Mouse (Mus musculus) MEL (cell line): ENCODE data around the gene Eif4ebp2. TPM values are rescaled to one million over a fixed set of nuclear protein-coding genes. Genes with fewer than 3 reads are reported as not detected.
A peak's percentile ranks its signal among the peaks of the same experiment; 100 is the strongest.

Source experiments
- DNase-seq: peaks from one replicate; pipeline ENCODE4 v3.0.0; 2011; ENCODE audit warnings: low read depth, low spot score
- H3K27ac ChIP-seq: 2 replicates; pipeline ENCODE4 v1.5.1; 2012; ENCODE audit warnings: low read depth, mild to moderate bottlenecking, control low read depth, low read length, moderate library complexity; ENCODE audit not compliant: control insufficient read depth
- H3K27me3 ChIP-seq, 2 experiments: fragments of 150-350 bp in 1 of 2; sonication (generic) in 1 of 2; 2 replicates each; pipeline ENCODE4 v1.6.1; 2012; ENCODE audit warnings: low read length in 2 of 2, mild to moderate bottlenecking in 2 of 2, improper control_type of control experiment in 1 of 2, moderate library complexity in 1 of 2; ENCODE audit not compliant: insufficient read depth in 2 of 2, control insufficient read depth in 1 of 2
- H3K36me3 ChIP-seq, 2 experiments: 2 replicates each; pipeline ENCODE4 v1.6.1; 2012 to 2014; ENCODE audit warnings: low read length in 2 of 2, improper control_type of control experiment in 1 of 2, inconsistent platforms in 1 of 2, mild to moderate bottlenecking in 1 of 2; ENCODE audit not compliant: insufficient read depth in 2 of 2, control insufficient read depth in 1 of 2
- H3K4me1 ChIP-seq, 2 experiments: fragments of 150-350 bp in 1 of 2; sonication (generic) in 1 of 2; 2 replicates each; pipeline ENCODE4 v1.6.1; 2012; ENCODE audit warnings: low read length in 2 of 2, improper control_type of control experiment in 1 of 2, mild to moderate bottlenecking in 1 of 2; ENCODE audit not compliant: insufficient read depth in 2 of 2, control insufficient read depth in 1 of 2
- H3K4me3 ChIP-seq, 2 experiments: fragments of 150-350 bp in 1 of 2; sonication (generic) in 1 of 2; 2 replicates each; pipeline ENCODE4 v1.5.1; 2012; ENCODE audit warnings: low read depth in 2 of 2, low read length in 2 of 2, mild to moderate bottlenecking in 2 of 2, moderate library complexity in 2 of 2, control low read depth in 1 of 2, improper control_type of control experiment in 1 of 2; ENCODE audit not compliant: control insufficient read depth in 1 of 2, insufficient read depth in 1 of 2
- H3K79me2 ChIP-seq: 2 replicates; pipeline ENCODE4 v1.6.1; 2012; ENCODE audit warnings: mild to moderate bottlenecking, low read length, moderate library complexity; ENCODE audit not compliant: control insufficient read depth, poor library complexity, insufficient read depth
- H3K9ac ChIP-seq: 2 replicates; pipeline ENCODE4 v1.6.1; 2012; ENCODE audit warnings: low read depth, mild to moderate bottlenecking, control low read depth, low read length, moderate library complexity; ENCODE audit not compliant: control insufficient read depth, poor library complexity, severe bottlenecking
- H3K9me3 ChIP-seq: fragments of 150-350 bp; sonication (generic); replicated peaks from 2 replicates; pipeline ENCODE4 v1.6.1; 2012; ENCODE audit warnings: mild to moderate bottlenecking, low read length, improper control_type of control experiment, moderate library complexity; ENCODE audit not compliant: insufficient read depth
- BHLHE40 ChIP-seq: IDR thresholded peaks from 2 replicates; pipeline ENCODE4 v1.6.1; 2012; ENCODE audit warnings: low read depth, mild to moderate bottlenecking, inconsistent platforms, low read length, improper control_type of control experiment, borderline replicate concordance
- CHD1 ChIP-seq: IDR thresholded peaks from 2 replicates; pipeline ENCODE4 v1.6.1; 2012; ENCODE audit warnings: low read depth, mild to moderate bottlenecking, inconsistent platforms, low read length, improper control_type of control experiment
- CHD2 ChIP-seq: IDR thresholded peaks from 2 replicates; pipeline ENCODE4 v1.6.1; 2011; ENCODE audit warnings: low read length, improper control_type of control experiment
- CTCF ChIP-seq, 3 experiments: IDR thresholded peaks in 2 of 3; conservative IDR thresholded peaks in 1 of 3; 2 replicates each; pipeline ENCODE4 v1.5.1; 2011 to 2012; ENCODE audit warnings: low read length in 3 of 3, low read depth in 2 of 3, mild to moderate bottlenecking in 2 of 3, improper control_type of control experiment in 1 of 3, inconsistent platforms in 1 of 3, mixed read lengths in 1 of 3, moderate library complexity in 1 of 3; ENCODE audit not compliant: control insufficient read depth in 1 of 3, insufficient read depth in 1 of 3, poor library complexity in 1 of 3, severe bottlenecking in 1 of 3
- E2F4 ChIP-seq: IDR thresholded peaks from 2 replicates; pipeline ENCODE4 v1.6.1; 2011; ENCODE audit warnings: low read depth, low read length, improper control_type of control experiment, borderline replicate concordance
- ELF1 ChIP-seq: IDR thresholded peaks from 2 replicates; pipeline ENCODE4 v1.6.1; 2014; ENCODE audit warnings: low read depth, mild to moderate bottlenecking, inconsistent platforms, low read length, improper control_type of control experiment, moderate library complexity
- EP300 ChIP-seq, 2 experiments: IDR thresholded peaks; 2 replicates each; pipeline ENCODE4 v1.6.1; 2011; ENCODE audit warnings: improper control_type of control experiment in 2 of 2, low read length in 2 of 2, low read depth in 1 of 2, mild to moderate bottlenecking in 1 of 2
- HCFC1 ChIP-seq: IDR thresholded peaks from 2 replicates; pipeline ENCODE4 v1.6.1; 2012; ENCODE audit warnings: low read depth, mild to moderate bottlenecking, inconsistent platforms, low read length, improper control_type of control experiment, moderate library complexity
- KAT2A ChIP-seq: conservative IDR thresholded peaks from 2 replicates; pipeline ENCODE4 v1.6.1; 2012; ENCODE audit warnings: low read depth, low read length, improper control_type of control experiment, inconsistent platforms
- MAFK ChIP-seq: IDR thresholded peaks from 2 replicates; pipeline ENCODE4 v1.6.1; 2011; ENCODE audit warnings: low read depth, mild to moderate bottlenecking, low read length, improper control_type of control experiment, borderline replicate concordance
- MYB ChIP-seq: IDR thresholded peaks from 2 replicates; pipeline ENCODE4 v1.6.1; 2011; ENCODE audit warnings: mild to moderate bottlenecking, low read depth, low read length, improper control_type of control experiment
- NRF1 ChIP-seq: IDR thresholded peaks from 2 replicates; pipeline ENCODE4 v1.6.1; 2014; ENCODE audit warnings: low read depth, mild to moderate bottlenecking, inconsistent platforms, low read length, improper control_type of control experiment, moderate library complexity; ENCODE audit not compliant: poor library complexity, insufficient read depth, severe bottlenecking
- POLR2AphosphoS2 ChIP-seq: IDR thresholded peaks from 2 replicates; pipeline ENCODE4 v1.6.1; 2011; ENCODE audit warnings: low read length, improper control_type of control experiment
- POLR2AphosphoS5 ChIP-seq: IDR thresholded peaks from 2 replicates; pipeline ENCODE4 v1.6.1; 2012; ENCODE audit warnings: low read depth, borderline replicate concordance, mild to moderate bottlenecking, inconsistent platforms, low read length, moderate library complexity, mixed read lengths
- RCOR1 ChIP-seq: IDR thresholded peaks from 2 replicates; pipeline ENCODE4 v1.6.1; 2012; ENCODE audit warnings: low read depth, mild to moderate bottlenecking, inconsistent platforms, low read length, improper control_type of control experiment
- SMC3 ChIP-seq: IDR thresholded peaks from 2 replicates; pipeline ENCODE4 v1.6.1; 2011; ENCODE audit warnings: low read depth, low read length, improper control_type of control experiment
- TAL1 ChIP-seq: IDR thresholded peaks from 2 replicates; pipeline ENCODE4 v1.6.1; 2012; ENCODE audit warnings: mild to moderate bottlenecking, inconsistent platforms, low read length, moderate library complexity, mixed read lengths
- UBTF ChIP-seq: IDR thresholded peaks from 2 replicates; pipeline ENCODE4 v1.6.1; 2012; ENCODE audit warnings: low read depth, mild to moderate bottlenecking, inconsistent platforms, low read length, improper control_type of control experiment, moderate library complexity, borderline replicate concordance; ENCODE audit not compliant: insufficient read depth
- ZMIZ1 ChIP-seq: IDR thresholded peaks from 2 replicates; pipeline ENCODE4 v1.6.1; 2012; ENCODE audit warnings: low read depth, mild to moderate bottlenecking, inconsistent platforms, low read length, improper control_type of control experiment, moderate library complexity
- polyA plus RNA-seq, 2 experiments: library from polyadenylated mRNA; stranded (reverse) in 1 of 2; unstranded in 1 of 2; fragments of >175 nt in 1 of 2; fragments of >200 nt in 1 of 2; gene quantifications; 2 replicates each; pipeline versions ENCODE4 v1.2.1 to v1.2.4; 2012; ENCODE audit warnings: low replicate concordance in 2 of 2, low read depth in 1 of 2; ENCODE audit not compliant: insufficient read length in 2 of 2, insufficient read depth in 1 of 2, missing spikeins in 1 of 2
- total RNA-seq: library from RNA; depleted of rRNA; stranded (reverse); fragments of 300-350 nt; gene quantifications from 2 replicates; pipeline ENCODE4 v1.2.3, GENCODE M21; 2012

The Eif4ebp2 gene
- total and polyA plus RNA-seq, 3 experiments = 17.1 to 186 (median 52.9) TPM

DNA sequence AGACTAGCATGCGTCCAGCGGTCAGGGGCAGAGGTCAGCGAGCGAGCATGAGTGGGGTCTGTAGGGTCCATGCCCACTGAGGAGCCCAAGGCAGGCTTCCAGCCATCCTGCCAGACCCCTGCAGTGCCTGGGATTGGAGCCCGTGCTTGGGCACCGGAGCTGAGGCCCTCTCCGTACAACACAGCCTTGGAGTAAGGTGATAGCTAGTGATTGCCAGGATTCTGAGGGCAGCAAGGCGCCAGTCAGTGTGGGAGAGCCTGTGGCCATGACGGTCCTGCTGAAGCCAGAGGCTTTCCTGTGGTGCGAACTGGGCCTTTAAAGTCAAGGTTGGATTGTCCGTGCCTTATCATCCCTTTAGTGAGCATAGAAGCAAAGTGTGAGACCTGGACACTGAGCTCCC lies 32.3 kb upstream of the Eif4ebp2 start:
- no peak for DNase-seq
- H3K4me1 ChIP-seq = no peaks in the 10 kb centered on the region
- H3K79me2 ChIP-seq = no peaks in the 10 kb centered on the region
- no peaks in the 10 kb centered on the region for H3K9me3 ChIP-seq
- no peaks in the 10 kb centered on the region for H3K36me3 ChIP-seq
- TF ChIP-seq MYB (no peak), ZMIZ1 (no peak), SMC3 (no peak)
- H3K9ac ChIP-seq = no peak overlapping the region
- H3K4me3 ChIP-seq = no peak overlapping the region
- no peak overlapping the region for H3K27ac ChIP-seq
- H3K27me3 ChIP-seq = no peaks in the 10 kb centered on the region

- TF ChIP-seq TAL1 (no peak), UBTF (no peak), CHD2 (no peak), NRF1 (no peak), HCFC1 (no peak), CHD1 (no peak), KAT2A (no peak), CTCF (IDR thresholded peaks at IDR 0.05 in 2 of 3, conservative IDR thresholded peaks at IDR 0.05 in 1 of 3; ENCODE audit: control insufficient read depth in 1 of 3, insufficient read depth in 1 of 3, low read depth in 2 of 3, low read length in 3 of 3, poor library complexity in 1 of 3, severe bottlenecking in 1 of 3) (no peak), E2F4 (no peak), MYB (no peak), POLR2AphosphoS5 (no peak), RCOR1 (no peak), BHLHE40 (no peak), POLR2AphosphoS2 (no peak)
- no peaks in the 10 kb centered on the region for H3K4me1 ChIP-seq
- no peak overlapping the region for H3K4me3 ChIP-seq
- no peak overlapping the region for H3K9ac ChIP-seq
- H3K79me2 ChIP-seq = no peaks in the 10 kb centered on the region; the same call in 1 of the 2 replicates
- H3K36me3 ChIP-seq = no peaks in the 10 kb centered on the region
- no peak overlapping the region for H3K27ac ChIP-seq
- no peaks in the 10 kb centered on the region for H3K27me3 ChIP-seq
- H3K9me3 ChIP-seq = no peaks in the 10 kb centered on the region
- no peak for DNase-seq
These were observed 30.3 kb upstream of the Eif4ebp2 start for GRCm38 (mm10) chr10:61482771-61483170.

GRCm38 (mm10) chr10:61480488-61480887 lies 28.0 kb upstream of the Eif4ebp2 start:
- no peaks in the 10 kb centered on the region for H3K9me3 ChIP-seq
- H3K9ac ChIP-seq = no peak overlapping the region
- H3K27ac ChIP-seq = no peak overlapping the region
- peaks cover 0 to 4% of the 10 kb centered on the region in 2 experiments; a peak in 1 of 4 replicates for H3K4me1 ChIP-seq
- H3K79me2 ChIP-seq = peaks cover 7% of the 10 kb centered on the region
- no peak overlapping the region for H3K4me3 ChIP-seq
- no peaks in the 10 kb centered on the region for H3K27me3 ChIP-seq
- DNase-seq = no peak
- TF ChIP-seq EP300 (IDR thresholded peaks at IDR 0.05; ENCODE audit: low read depth in 1 of 2, low read length in 2 of 2) (no peak), ELF1 (no peak), MAFK (0 out of 2 replicates have a peak, but pooled peaks have one; percentile 42)
- peaks cover 0 to 3% of the 10 kb centered on the region in 2 experiments; a peak in 2 of 4 replicates for H3K36me3 ChIP-seq
